Mouse (Mus musculus): Measurements from ENCODE around the gene Defb21.

- TF ChIP-seq GATA1 (IDR thresholded peaks at IDR 0.05; ENCODE audit: borderline replicate concordance, low read length) (no peak), FLI1 (IDR thresholded peaks at IDR 0.05; ENCODE audit: low read length) (no peak)
Observed at GRCm38 (mm10) chr2:152616470-152616869, 43.9 kb downstream of the Defb21 start.

All from megakaryocyte, embryonic 14.5 days (primary cell).